In genomic region chr5:149051571-149052420, GRCm38 (mm10) we compare ENCODE assay signal across 8 mouse cellular contexts. TPM values are rescaled to one million over a fixed set of nuclear protein-coding genes. Genes with fewer than 3 reads are reported as not detected.
DNase-seq lines count a peak whose midpoint lies in the region; ATAC-seq lines count a peak whose summit lies in the region.

No protein-coding gene starts in this region.

- H3K4me2 ChIP-seq in forebrain, embryonic 13.5 days = peak overlapping the region; percentile 94
- peak overlapping the region; percentile 85 for H3K4me2 ChIP-seq in liver, embryonic 16.5 days (ENCODE audit: low read depth, low read length)
- peak overlapping the region; percentile 83 for H3K4me2 ChIP-seq in neural tube, embryonic 12.5 days (replicated peaks)
- peak overlapping the region; percentile 92 for H3K4me2 ChIP-seq in stomach, embryonic 16.5 days (ENCODE audit: low read depth, low read length)

- intact Hi-C loops in heart, postnatal 10 days (cut with DNase I) = loop anchor here (1.0 to 5.0 kb wide), 6 partner anchors 44 to 471 kb away; partner anchors contain the start of genes Hmgb1 and Uspl1

- H3K27ac ChIP-seq in forebrain, embryonic 13.5 days = peak overlapping the region; percentile 100
- H3K27ac ChIP-seq in liver, embryonic 16.5 days (ENCODE audit: low read length) = peak overlapping the region; percentile 93
- H3K27ac ChIP-seq in neural tube, embryonic 12.5 days = peak overlapping the region; percentile 99
- H3K27ac ChIP-seq in stomach, embryonic 16.5 days (ENCODE audit: low read length) = peak overlapping the region; percentile 99

- peak; percentile 73 to 75 for DNase-seq in CD8-positive naive resting alpha-beta T cell, adult 2 months (ENCODE audit: low read depth in 2 of 2, low spot score in 2 of 2)
- DNase-seq in heart, postnatal 10 days = peak; percentile 90 to 91
- DNase-seq in kidney, postnatal 4 days = peak; percentile 87 to 92

- no peaks in the 10 kb centered on the region for H3K27me3 ChIP-seq in forebrain, embryonic 13.5 days
- H3K27me3 ChIP-seq in liver, embryonic 16.5 days (ENCODE audit: control insufficient read depth, insufficient read depth, low read depth, low read length) = no peaks in the 10 kb centered on the region
- H3K27me3 ChIP-seq in neural tube, embryonic 12.5 days (replicated peaks) = no peaks in the 10 kb centered on the region
- no peaks in the 10 kb centered on the region for H3K27me3 ChIP-seq in stomach, embryonic 16.5 days (ENCODE audit: control insufficient read depth, insufficient read depth, low read length)

- H3K36me3 ChIP-seq in forebrain, embryonic 13.5 days (ENCODE audit: poor library complexity, severe bottlenecking) = peaks cover 19% of the 10 kb centered on the region
- peaks cover 16% of the 10 kb centered on the region for H3K36me3 ChIP-seq in liver, embryonic 16.5 days (ENCODE audit: control insufficient read depth, insufficient read depth)
- H3K36me3 ChIP-seq in neural tube, embryonic 12.5 days = peaks cover 12% of the 10 kb centered on the region
- 0 out of 2 replicates have a peak, but pooled peaks cover 4% of the 10 kb centered on the region for H3K36me3 ChIP-seq in stomach, embryonic 16.5 days (ENCODE audit: control insufficient read depth, insufficient read depth, low read length)

- peak; percentile 47 for ATAC-seq in cerebellum, adult (ENCODE audit: insufficient number of reproducible peaks, low FRiP score, low TSS enrichment)
- peak; percentile 34 for ATAC-seq in forebrain, embryonic 13.5 days
- ATAC-seq in liver, embryonic 16.5 days (ENCODE audit: low read depth) = peak; percentile 22
- ATAC-seq in neural tube, embryonic 12.5 days (ENCODE audit: low FRiP score, low read depth) = peak; percentile 38
- peak; percentile 62 for ATAC-seq in stomach, embryonic 16.5 days (ENCODE audit: insufficient read depth, low FRiP score)

- H3K9me3 ChIP-seq in forebrain, embryonic 13.5 days (replicated peaks) = no peaks in the 10 kb centered on the region
- no peaks in the 10 kb centered on the region for H3K9me3 ChIP-seq in liver, embryonic 16.5 days (replicated peaks; ENCODE audit: control insufficient read depth, low read length)
- H3K9me3 ChIP-seq in neural tube, embryonic 12.5 days = no peaks in the 10 kb centered on the region
- no peaks in the 10 kb centered on the region for H3K9me3 ChIP-seq in stomach, embryonic 16.5 days (replicated peaks; ENCODE audit: control insufficient read depth, low read length)

- H3K9ac ChIP-seq in forebrain, embryonic 13.5 days = peak overlapping the region; percentile 99
- H3K9ac ChIP-seq in liver, embryonic 16.5 days (ENCODE audit: low read depth, low read length) = peak overlapping the region; percentile 96
- H3K9ac ChIP-seq in neural tube, embryonic 12.5 days = peak overlapping the region; percentile 99
- peak overlapping the region; percentile 99 for H3K9ac ChIP-seq in stomach, embryonic 16.5 days (ENCODE audit: low read length)

- peak overlapping the region; percentile 84 for H3K4me3 ChIP-seq in forebrain, embryonic 13.5 days
- peak overlapping the region; percentile 89 for H3K4me3 ChIP-seq in liver, embryonic 16.5 days (ENCODE audit: low read depth, low read length)
- peak overlapping the region; percentile 77 for H3K4me3 ChIP-seq in neural tube, embryonic 12.5 days
- peak overlapping the region; percentile 85 for H3K4me3 ChIP-seq in stomach, embryonic 16.5 days (replicated peaks; ENCODE audit: low read length)

- under 1% methylated on average over 57 of the region's 120 CpGs for WGBS in forebrain, embryonic 13.5 days
- WGBS in liver, embryonic 16.5 days (ENCODE audit: insufficient replicate concordance) = under 1% methylated on average over 76 of the region's 120 CpGs
- WGBS in neural tube, embryonic 12.5 days = under 1% methylated on average over 64 of the region's 120 CpGs
- under 1% methylated on average over 83 of the region's 120 CpGs for WGBS in stomach, embryonic 16.5 days

- H3K4me1 ChIP-seq in forebrain, embryonic 13.5 days = peaks cover 29% of the 10 kb centered on the region
- peaks cover 17% of the 10 kb centered on the region for H3K4me1 ChIP-seq in liver, embryonic 16.5 days (ENCODE audit: control insufficient read depth, low read depth, low read length)
- H3K4me1 ChIP-seq in neural tube, embryonic 12.5 days = peaks cover 12% of the 10 kb centered on the region
- peaks cover 14% of the 10 kb centered on the region for H3K4me1 ChIP-seq in stomach, embryonic 16.5 days (ENCODE audit: control insufficient read depth, insufficient read depth, low read length)

RNA-seq across cellular contexts. Expression of gene Gm42791, which starts 56.8 kb away (rescaled TPM):
- 3.5 and 10.1 TPM in 2 replicates for polyA plus RNA-seq in forebrain, embryonic 13.5 days (2015; fragmentation: Nextera tagmentation; extraction: Ambion mirVana)
- 1 to 10 TPM; 4.1 to 6.0 TPM for total RNA-seq in heart, postnatal 10 days (2021)
- 0.53 and 1.1 TPM in 2 replicates for polyA plus RNA-seq in liver, embryonic 16.5 days (2015; fragmentation: Nextera tagmentation; extraction: Ambion mirVana)
- polyA plus RNA-seq in neural tube, embryonic 12.5 days (2016; fragmentation: Nextera tagmentation; extraction: Ambion mirVana) = 2.6 and 3.6 TPM in 2 replicates
- polyA plus RNA-seq in stomach, embryonic 16.5 days (2015; fragmentation: Nextera tagmentation; extraction: Ambion mirVana) = 1.6 and 2.2 TPM in 2 replicates

Comparison
In these comparisons a context has a peak if more than half of its experiments do, and no peak if none do; other contexts are left out.
1. Peak in every context shown above with its lines: DNase-seq, ATAC-seq, H3K4me3 ChIP-seq and H3K27ac ChIP-seq.